Mouse (Mus musculus): ENCODE measurements at regions not wholly inside any gene's neighbourhood (a gene's known extent, or its start where the extent isn't known, plus 50 kb on each side); places are given as distances from the start of the nearest gene placed in this dataset.

GRCm38 (mm10) chr14:100437552-100437951 lies 153.1 kb upstream of the Klf12 start:
- no peak for TF ChIP-seq CTCF (IDR thresholded peaks at IDR 0.05)
- no peak for TF ChIP-seq EP300 (IDR thresholded peaks at IDR 0.05)

Measured in lung, postnatal 0 days (tissue).